Mouse (Mus musculus): ENCODE results near the gene Slc25a33.
"Not testable (repeated sequence)": the region's sequence is repeated elsewhere in the genome, so short reads cannot be mapped to it uniquely, and the experiment has no call there.

The Slc25a33 gene

GRCm38 (mm10) chr4:149774094-149774470 is at the start of gene Slc25a33:
Gene Slc25a33 (minus strand): TSS chr4:149774277.
- peak; percentile 76 for DNase-seq (ENCODE audit: low read depth)

- DNase-seq (ENCODE audit: low read depth) = no peak
These were observed 48.6 kb upstream of the Slc25a33 start for GRCm38 (mm10) chr4:149822586-149823196.

- peak; percentile 97 for DNase-seq (ENCODE audit: low read depth)
These were observed 48.0 kb upstream of the Slc25a33 start for GRCm38 (mm10) chr4:149822126-149822525.

GRCm38 (mm10) chr4:149820569-149820968 is 46.5 kb upstream of the Slc25a33 start:
- peak; percentile 100 for DNase-seq (ENCODE audit: low read depth)

- DNase-seq (ENCODE audit: low read depth) = no peak
These were observed 45.1 kb upstream of the Slc25a33 start for GRCm38 (mm10) chr4:149819195-149819594.

GRCm38 (mm10) chr4:149816598-149816997 is 42.5 kb upstream of the Slc25a33 start:
- no peak for DNase-seq (ENCODE audit: low read depth)

- no peak for DNase-seq (ENCODE audit: low read depth)
These were observed 41.5 kb upstream of the Slc25a33 start for GRCm38 (mm10) chr4:149815586-149815985.

DNA sequence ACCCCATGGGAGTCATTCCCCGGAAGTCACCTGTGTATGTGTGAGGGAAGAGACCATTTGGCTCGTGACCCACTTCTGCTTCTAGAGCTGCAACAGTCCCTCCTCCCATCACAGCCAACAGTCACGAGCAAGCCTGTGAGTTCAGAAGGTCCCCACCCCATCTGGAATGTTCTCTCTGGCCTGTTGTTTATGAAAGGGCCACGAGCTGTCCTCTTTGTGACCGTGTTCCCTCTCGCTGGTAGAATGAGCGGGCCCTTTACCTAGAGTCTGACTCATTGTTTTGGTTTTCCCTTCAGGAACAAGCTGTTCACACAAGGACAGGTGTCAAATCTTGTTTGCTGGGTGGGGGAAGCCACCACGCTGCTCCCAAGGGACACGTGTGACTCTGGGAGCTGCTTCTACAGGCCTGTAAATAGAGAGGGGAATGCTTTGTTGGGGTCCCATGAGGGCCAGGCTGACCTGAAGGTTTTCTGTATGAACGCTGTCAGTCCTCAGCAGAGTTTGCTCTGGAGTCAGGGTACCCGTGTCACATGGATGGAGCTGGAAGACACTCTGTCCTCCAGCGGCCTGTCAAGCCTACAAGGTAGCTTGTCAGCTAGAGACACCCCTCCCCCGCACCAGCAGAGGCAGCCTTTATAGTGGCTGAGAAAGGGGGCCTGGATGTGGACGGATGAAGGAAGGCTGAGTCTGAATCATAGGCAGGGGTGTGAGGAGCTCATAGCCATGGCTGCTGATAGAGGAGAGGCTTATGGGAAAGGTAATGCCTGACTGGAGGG is 39.5 kb upstream of the Slc25a33 start:
- no peak for DNase-seq (ENCODE audit: low read depth)

GRCm38 (mm10) chr4:149810372-149810771 is 36.3 kb upstream of the Slc25a33 start:
- DNase-seq (ENCODE audit: low read depth) = not testable (repeated sequence)

- DNase-seq (ENCODE audit: low read depth) = no peak
These were observed 34.6 kb upstream of the Slc25a33 start for GRCm38 (mm10) chr4:149808584-149809227.

DNA sequence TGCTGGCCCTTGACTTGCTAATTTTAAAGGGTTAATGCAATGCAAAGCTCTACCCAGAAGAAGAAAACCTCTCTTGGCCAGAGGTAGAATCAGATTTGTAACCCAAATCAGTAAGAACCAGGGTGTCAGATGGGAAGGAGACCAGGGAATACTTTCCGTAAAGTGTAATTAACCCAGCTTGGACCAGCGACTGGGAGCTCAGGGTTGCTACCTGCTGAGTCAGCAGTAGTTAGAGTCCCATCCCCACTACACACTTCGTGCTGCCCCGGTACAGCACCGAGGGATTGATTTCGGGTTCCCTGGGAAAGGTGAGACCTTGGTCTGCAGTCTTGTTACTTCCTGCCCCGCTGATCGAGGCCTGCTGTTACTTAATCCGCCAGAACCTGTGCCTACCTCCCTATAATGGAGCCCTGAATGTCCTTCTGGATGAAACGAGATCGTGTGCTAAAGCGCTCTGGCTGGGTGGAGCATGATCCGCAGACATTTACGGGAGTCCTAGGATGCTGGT is 34.0 kb upstream of the Slc25a33 start:
- DNase-seq (ENCODE audit: low read depth) = no peak

GRCm38 (mm10) chr4:149806699-149807381 is 32.8 kb upstream of the Slc25a33 start:
- DNase-seq (ENCODE audit: low read depth) = peak; percentile 59

DNA sequence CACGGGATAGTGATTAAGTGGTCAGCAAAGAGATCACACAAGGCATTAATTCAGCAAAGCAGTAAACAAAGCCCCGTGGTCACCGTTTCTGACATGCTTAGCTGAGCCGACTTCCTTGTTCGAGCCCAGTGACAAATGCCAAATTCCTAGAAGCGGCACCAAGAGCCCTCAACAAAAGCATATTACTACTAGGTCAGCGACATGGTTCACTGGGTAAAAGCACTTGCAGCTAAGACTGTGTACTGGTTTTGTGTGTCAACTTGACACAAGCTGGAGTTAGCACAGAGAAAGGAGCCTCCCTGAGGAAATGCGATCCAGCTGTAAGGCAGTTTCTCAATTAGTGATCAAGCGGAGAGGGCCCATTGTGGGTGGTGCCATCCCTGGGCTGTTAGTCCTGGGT is 28.2 kb upstream of the Slc25a33 start:
- DNase-seq (ENCODE audit: low read depth) = no peak

GRCm38 (mm10) chr4:149800576-149800975 is 26.5 kb upstream of the Slc25a33 start:
- no peak for DNase-seq (ENCODE audit: low read depth)

GRCm38 (mm10) chr4:149800172-149800464 is 26.0 kb upstream of the Slc25a33 start:
- no peak for DNase-seq (ENCODE audit: low read depth)

DNA sequence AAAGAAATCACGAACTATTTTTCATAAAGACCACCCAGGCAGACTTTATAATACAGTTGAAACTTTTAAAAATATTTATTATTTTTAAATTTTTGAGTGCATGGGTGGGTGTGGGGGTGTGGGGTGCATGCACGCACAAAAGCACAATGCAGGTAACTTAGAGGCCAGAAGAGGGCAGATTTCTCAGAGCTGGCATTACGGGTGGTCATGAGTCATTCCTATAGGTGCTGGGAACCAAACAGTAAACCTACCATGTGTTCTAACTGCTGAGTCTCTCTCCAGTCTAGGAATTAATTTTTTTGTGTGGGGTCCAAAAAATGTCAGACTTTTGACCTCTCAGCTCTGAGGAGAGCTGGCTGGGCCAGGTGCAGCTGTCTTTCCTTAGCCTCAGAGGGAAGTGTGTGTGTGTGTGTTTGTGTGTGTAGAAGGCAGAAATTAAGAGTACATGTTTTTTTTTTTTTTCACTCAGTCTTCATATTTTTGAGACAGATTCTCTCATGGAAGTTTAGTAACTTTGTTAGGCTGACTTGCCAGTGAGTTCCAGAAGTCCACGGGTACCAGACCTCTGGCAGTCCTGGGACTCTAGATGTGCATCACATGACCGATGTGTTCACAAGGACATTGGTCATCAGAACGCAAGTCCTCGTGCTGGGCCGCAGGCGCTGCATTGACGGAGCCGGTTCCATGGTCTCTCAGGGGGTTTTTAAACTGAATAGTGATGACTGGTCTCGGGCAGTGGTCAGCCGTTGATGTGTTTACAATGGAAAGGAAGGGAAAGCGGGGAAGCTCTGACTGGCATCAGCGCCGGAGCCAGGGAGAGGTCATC is 25.5 kb upstream of the Slc25a33 start:
- no peak for DNase-seq (ENCODE audit: low read depth)

DNA sequence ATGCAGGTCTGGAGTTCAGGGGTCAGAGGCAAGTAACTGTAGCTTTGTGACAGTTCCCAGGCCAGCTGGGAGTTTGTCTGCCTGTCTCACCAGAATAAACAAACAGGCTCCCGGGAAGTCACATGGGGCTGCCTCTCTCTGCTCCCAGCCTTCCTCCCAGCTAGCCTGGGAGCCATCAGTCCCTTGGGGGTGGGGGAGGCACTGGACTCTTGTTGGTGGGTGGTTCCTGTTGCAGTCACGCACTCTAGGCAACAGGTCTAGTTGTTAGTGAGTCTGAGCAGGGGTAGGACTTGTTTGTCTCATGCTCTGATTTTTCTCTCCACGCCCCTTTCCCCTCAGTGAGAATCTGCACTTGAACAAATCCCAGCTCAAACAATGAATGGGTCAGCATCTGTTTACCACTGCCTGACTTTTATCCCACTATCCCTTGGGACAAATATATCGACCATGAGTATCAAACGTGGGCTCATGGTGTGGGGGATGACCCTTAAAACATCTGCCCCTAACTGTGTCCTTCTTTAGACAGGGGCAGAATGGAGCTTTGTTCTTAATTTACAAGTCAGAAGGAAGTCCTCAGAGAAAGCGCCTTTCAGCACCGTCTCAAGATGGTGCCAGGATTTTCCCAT is 24.7 kb upstream of the Slc25a33 start:
- DNase-seq (ENCODE audit: low read depth) = no peak

- DNase-seq (ENCODE audit: low read depth) = no peak
These were observed 24.0 kb upstream of the Slc25a33 start for GRCm38 (mm10) chr4:149798116-149798515.

GRCm38 (mm10) chr4:149797220-149797610 is 23.1 kb upstream of the Slc25a33 start:
- no peak for DNase-seq (ENCODE audit: low read depth)

GRCm38 (mm10) chr4:149796567-149797219 is 22.6 kb upstream of the Slc25a33 start:
- no peak for DNase-seq (ENCODE audit: low read depth)

Measured in fibroblast of lung, adult 2 months (primary cell).